Mouse (Mus musculus) embryonic fibroblast, embryonic 13.5 days (primary cell): ENCODE measurements around the gene Gdf10. TPM values are rescaled to one million over a fixed set of nuclear protein-coding genes. Genes with fewer than 3 reads are reported as not detected.

Source experiments
- H3K27ac ChIP-seq: 2 replicates; pipeline ENCODE4 v1.5.1; 2012; ENCODE audit warnings: low read length, control low read depth, inconsistent platforms; ENCODE audit not compliant: insufficient read depth
- H3K4me1 ChIP-seq: 2 replicates; pipeline ENCODE4 v1.6.1; 2011; ENCODE audit warnings: low read length; ENCODE audit not compliant: control insufficient read depth, insufficient read depth
- H3K4me3 ChIP-seq: 2 replicates; pipeline ENCODE4 v1.5.1; 2011; ENCODE audit warnings: mild to moderate bottlenecking, control low read depth, low read length; ENCODE audit not compliant: insufficient read depth
- CTCF ChIP-seq: IDR thresholded peaks from 2 replicates; pipeline ENCODE4 v1.5.1; 2011; ENCODE audit warnings: mild to moderate bottlenecking, control low read depth, low read length, moderate library complexity, borderline replicate concordance; ENCODE audit not compliant: insufficient read depth
- POLR2A ChIP-seq: IDR thresholded peaks from 2 replicates; pipeline ENCODE4 v1.6.1; 2011; ENCODE audit warnings: low read depth, mild to moderate bottlenecking, control low read depth, low read length, moderate library complexity
- polyA plus RNA-seq: library from polyadenylated mRNA; stranded (reverse); fragments of >200 nt; gene quantifications from 2 replicates; pipeline ENCODE4 v1.2.4, GENCODE M21; 2011; ENCODE audit warnings: low read depth; ENCODE audit not compliant: missing spikeins, insufficient read length

The Gdf10 gene
- polyA plus RNA-seq, 1 experiment = 7.0 TPM

DNA sequence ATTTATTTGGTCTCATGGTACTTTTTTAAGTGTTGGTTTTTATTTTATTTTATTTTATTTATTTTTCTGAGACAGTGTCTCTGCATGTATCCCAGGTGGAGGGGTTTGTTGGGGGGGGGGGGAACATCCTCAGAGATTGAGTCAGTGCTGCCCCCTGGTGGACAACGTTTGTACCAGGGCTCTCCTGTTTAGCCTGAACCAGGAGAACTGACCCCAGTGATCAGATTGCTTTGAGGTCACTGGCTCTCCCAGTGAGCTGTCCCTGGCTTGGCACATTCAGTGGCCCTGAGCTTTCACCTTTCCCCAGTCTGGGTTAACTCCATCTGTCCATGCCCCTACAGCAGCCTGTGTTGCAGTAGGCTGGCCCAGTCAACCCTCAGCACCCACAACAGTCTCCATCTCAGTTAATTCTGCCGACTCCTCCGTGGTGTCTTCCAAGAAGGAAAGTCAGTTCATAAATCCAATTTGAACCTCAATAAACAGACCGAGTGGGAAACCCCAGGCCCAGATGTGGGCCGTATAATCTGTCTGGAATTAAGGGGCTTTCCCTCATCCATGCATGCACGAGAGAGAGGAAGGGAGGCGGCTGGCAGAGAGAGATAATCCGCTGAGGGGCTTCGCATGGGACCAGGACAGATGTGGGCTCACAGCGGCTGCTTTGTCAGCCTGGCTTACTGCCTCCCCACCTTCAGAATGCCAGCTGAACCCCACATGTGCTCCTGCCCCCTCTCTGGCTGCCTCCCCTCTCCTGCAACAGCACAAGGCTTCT is 9.7 kb downstream of the Gdf10 start:
- Histone ChIP-seq H3K27ac (no peak overlapping the region), H3K4me1 (no peaks in the 10 kb centered on the region), H3K4me3 (no peak overlapping the region)
- TF ChIP-seq CTCF (no peak), POLR2A (no peak)

DNA sequence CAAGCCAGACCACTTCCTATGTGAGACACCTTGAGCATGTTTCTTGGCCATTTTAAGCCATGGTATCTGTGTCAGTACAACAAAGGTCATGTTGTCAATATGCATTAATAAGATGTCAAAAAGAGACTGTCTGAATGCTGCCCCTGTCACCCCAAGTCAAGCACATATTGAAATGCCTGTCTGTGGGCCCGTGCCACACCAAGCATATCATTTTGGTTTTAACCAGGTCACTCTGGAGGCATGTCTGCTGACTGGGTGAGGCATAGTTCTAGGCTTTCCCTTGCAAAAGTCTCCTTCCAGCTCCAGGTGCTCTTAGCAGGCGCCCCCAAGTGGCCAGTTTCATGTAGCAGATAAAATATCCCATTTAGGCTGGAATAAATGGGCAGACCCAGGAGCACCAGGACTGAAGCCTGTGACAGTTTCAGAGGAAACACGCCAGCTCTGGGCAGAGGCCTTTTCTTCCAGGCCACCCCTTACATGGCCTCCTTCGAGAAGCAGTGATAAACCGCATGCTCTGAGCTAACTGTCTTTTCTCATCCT is 10.5 kb downstream of the Gdf10 start:
- Histone ChIP-seq H3K4me3 (no peak overlapping the region), H3K4me1 (no peaks in the 10 kb centered on the region), H3K27ac (no peak overlapping the region)
- TF ChIP-seq POLR2A (no peak), CTCF (no peak)

DNA sequence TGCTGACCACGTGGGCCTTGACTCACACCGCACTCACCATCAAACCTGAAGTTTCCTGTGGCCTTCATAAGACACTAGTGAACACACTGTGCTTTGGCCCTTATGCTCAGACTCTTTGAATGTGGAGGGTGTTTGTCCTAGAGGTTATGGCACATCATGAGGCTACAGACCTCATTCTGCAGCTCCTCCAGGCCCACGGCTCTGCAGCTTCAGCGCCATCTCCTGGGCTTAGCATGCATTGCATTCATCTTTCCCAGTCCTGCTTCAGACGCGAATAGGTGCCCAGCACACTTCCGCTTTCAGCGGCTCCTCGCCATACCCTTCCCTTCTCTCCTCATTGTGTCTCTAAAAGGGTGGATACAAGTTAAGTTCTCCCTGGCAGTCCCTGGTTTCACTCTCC is 15.7 kb downstream of the Gdf10 start:
- Histone ChIP-seq H3K27ac (no peak overlapping the region), H3K4me1 (no peaks in the 10 kb centered on the region), H3K4me3 (no peak overlapping the region)
- TF ChIP-seq POLR2A (no peak), CTCF (peak; percentile 87; the same call in 1 of the 2 replicates)

DNA sequence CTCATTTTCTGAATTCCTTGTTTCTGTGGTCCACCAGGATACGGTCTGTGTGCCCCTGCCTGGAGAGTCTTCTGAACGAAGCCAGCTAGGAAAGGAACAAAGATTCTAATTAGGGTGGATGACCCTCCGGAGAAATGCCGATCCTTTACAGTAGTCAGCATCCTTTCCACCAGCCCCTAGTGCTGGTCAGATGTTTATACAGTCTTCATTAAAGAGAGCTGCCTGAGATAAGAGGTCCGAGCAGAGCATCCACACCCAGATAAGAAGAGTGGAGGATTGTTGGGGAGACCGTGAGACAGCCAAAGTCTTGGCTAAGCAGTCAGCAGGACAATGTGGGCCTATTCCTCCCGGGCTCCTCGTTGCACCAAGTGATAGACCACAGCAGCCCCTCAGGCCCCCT is 17.4 kb downstream of the Gdf10 start, which contains the start of gene Gdf2:
TSS of gene Gdf2 (plus strand) at position 301 of the 400 bp plus-strand sequence.
- no peaks in the 10 kb centered on the region for H3K4me1 ChIP-seq
- no peak for TF ChIP-seq CTCF
- TF ChIP-seq POLR2A = no peak
- H3K4me3 ChIP-seq = no peak within 1 kb of the TSS
- no peak within 1 kb of the TSS for H3K27ac ChIP-seq

DNA sequence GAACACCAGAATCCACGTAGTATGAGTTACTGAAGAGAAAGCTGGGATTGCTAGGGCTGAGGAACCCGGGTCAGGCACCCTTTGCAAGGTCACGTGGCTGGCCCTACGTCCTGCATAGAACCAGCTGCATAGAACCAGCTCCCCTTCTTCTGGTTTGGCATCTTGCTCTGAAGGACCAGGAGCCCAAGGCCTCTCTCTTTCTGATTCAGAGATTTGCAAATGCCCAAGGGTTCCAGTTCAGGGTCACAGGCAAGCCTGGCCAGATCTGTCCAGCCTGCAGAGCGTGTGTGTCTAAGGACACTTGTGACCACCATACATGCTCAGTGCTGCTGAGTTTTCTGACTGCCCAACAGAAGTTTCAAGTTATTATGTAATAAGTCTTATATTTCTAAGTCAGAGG is 18.8 kb downstream of the Gdf10 start:
- Histone ChIP-seq H3K4me3 (no peak overlapping the region), H3K27ac (no peak overlapping the region), H3K4me1 (no peaks in the 10 kb centered on the region)
- no peak for TF ChIP-seq CTCF
- no peak for TF ChIP-seq POLR2A

DNA sequence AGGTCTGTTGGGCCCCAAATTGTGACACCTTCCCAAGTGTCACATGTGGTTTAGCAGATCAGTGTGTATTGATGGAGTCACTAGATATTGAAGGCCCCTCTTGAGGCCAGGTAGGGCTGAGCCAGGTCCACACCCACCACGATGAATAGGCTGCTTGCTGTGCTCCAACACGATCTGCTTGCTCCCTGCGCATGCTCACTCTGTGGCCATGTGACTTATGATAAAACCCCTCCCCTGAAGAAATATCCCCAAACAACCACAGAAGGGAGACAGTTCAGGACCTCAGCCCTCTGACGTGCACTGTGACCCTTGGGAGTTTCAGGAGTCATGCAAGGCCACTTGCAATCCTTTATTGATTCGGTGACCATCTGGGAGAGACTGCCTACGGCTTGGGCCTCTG is 22.7 kb downstream of the Gdf10 start:
- no peak overlapping the region for H3K27ac ChIP-seq
- H3K4me1 ChIP-seq = no peaks in the 10 kb centered on the region
- H3K4me3 ChIP-seq = no peak overlapping the region
- no peak for TF ChIP-seq POLR2A
- no peak for TF ChIP-seq CTCF

DNA sequence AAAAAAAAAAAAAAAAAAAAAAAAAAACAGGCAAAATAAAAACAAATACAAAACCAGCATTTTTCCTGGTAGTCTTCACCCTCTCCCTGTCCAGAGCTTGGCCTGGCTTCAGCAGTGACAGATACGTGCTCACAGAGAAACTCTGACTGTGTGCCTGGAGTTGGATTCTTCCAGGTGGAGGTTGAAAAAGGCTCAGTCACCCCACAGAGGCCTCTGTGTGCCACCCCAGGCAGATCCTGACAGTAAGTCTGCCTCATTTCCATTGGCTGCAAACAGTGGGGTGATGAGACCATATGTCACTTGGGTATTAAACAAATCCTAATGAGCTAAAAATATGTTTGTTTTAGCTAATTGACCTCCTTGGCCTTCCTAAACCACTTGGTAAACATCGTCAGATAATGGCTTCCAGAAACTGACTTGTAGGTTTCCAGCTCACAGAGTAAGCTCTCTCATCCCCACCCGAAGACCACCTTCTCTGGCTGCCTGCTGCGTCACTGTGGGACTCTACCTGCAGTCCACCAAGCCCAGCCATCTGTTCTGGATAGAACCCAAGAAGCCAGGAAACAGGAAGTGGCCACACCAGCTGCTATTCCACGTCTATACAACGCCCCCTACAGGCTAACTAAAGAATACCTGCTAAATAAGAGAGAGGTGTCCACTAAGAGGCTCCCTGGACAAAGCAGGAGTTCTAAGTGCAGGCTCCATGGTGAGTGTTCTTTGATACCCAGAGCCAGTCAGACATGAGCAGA is 29.0 kb downstream of the Gdf10 start:
- TF ChIP-seq CTCF (no peak), POLR2A (no peak)
- Histone ChIP-seq H3K27ac (no peak overlapping the region), H3K4me3 (no peak overlapping the region), H3K4me1 (no peaks in the 10 kb centered on the region)

DNA sequence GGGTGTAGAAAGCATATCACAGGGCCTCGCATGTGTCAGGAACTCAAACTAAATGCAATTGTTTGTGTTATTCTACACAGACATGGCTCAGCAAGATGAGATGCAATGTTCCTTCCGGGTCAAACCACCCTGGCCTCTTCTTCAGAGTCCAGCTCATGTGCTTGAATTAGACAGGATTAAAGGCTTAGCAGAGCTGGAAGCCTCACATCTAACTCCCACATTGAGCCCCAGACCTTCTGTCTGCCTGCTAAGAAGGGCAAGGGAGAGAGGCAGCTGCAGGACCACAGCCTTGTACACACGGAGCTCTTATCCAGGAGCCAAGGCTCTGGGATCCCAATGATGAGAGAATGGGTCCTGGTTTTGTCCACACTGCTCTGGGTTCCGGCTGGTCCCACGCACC is 30.4 kb downstream of the Gdf10 start, which contains the start of gene Rbp3:
TSS of gene Rbp3 (plus strand) at position 243 of the 400 bp plus-strand sequence.
- Histone ChIP-seq H3K27ac (no peak within 1 kb of the TSS), H3K4me1 (no peaks in the 10 kb centered on the region), H3K4me3 (no peak within 1 kb of the TSS)
- no peak for TF ChIP-seq CTCF
- TF ChIP-seq POLR2A = no peak

DNA sequence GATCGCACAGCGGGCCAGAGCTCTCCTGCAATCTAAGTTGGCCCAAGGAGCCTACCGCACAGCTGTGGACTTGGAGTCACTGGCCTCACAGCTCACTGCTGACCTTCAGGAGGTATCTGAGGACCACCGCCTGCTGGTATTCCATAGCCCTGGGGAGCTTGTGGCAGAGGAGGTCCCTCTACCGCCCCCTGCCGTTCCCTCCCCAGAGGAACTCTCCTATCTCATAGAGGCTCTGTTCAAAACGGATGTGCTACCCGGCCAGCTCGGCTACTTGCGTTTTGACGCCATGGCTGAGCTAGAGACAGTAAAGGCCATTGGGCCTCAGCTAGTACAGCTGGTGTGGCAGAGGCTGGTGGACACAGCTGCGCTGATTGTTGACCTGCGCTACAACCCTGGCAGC is 32.7 kb downstream of the Gdf10 start:
- no peaks in the 10 kb centered on the region for H3K4me1 ChIP-seq
- H3K4me3 ChIP-seq = no peak overlapping the region
- H3K27ac ChIP-seq = no peak overlapping the region
- TF ChIP-seq CTCF (no peak), POLR2A (no peak)

DNA sequence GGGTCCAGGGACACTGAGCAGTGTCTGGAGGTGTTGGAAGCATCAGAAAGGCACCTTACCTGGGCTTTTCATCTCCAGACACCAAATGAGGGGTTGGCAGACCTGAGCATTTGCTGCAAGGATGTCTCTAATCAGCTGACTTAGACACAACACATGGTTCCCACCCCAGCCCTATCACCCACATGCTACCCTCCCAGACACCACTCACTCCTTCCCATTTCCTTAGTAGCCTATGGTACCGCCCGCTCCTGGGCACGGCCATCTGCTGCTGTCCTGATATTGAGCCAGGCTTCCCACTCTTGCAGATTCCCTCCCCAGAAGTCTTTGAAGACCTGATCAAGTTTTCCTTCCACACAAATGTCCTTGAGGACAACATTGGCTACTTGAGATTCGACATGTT is 34.8 kb downstream of the Gdf10 start:
- Histone ChIP-seq H3K4me1 (no peaks in the 10 kb centered on the region), H3K27ac (no peak overlapping the region), H3K4me3 (no peak overlapping the region)
- no peak for TF ChIP-seq POLR2A
- TF ChIP-seq CTCF = no peak
